Mouse (Mus musculus) C2C12 (cell line): ENCODE results near the gene Vmn1r200. TPM values are rescaled to one million over a fixed set of nuclear protein-coding genes. Genes with fewer than 3 reads are reported as not detected.

ENCODE experiments used
- H3K27me3 ChIP-seq: one replicate; pipeline ENCODE4 v1.6.1; 2011; ENCODE audit not compliant: control insufficient read depth, insufficient read depth, insufficient read length
- H3K36me3 ChIP-seq: one replicate; pipeline ENCODE4 v1.6.1; 2011; ENCODE audit not compliant: control insufficient read depth, insufficient read depth
- H3K4me3 ChIP-seq: one replicate; pipeline ENCODE4 v1.5.1; 2011; ENCODE audit warnings: mild to moderate bottlenecking, control low read depth; ENCODE audit not compliant: poor library complexity, insufficient read depth, severe bottlenecking
- H3K79me2 ChIP-seq: one replicate; pipeline ENCODE4 v1.6.1; 2011; ENCODE audit not compliant: control insufficient read depth, insufficient read depth
- H3K79me3 ChIP-seq: one replicate; pipeline ENCODE4 v1.6.1; 2011; ENCODE audit warnings: low read depth, control low read depth
- H3ac ChIP-seq: one replicate; pipeline ENCODE3; 2011; ENCODE audit warnings: low read depth; ENCODE audit not compliant: control insufficient read depth, insufficient read length
- CEBPB ChIP-seq: IDR thresholded peaks from one replicate; pipeline ENCODE4 v1.6.1; 2011; ENCODE audit warnings: low read depth, mild to moderate bottlenecking, control low read depth, moderate library complexity
- CTCF ChIP-seq: IDR thresholded peaks from one replicate; pipeline ENCODE4 v1.5.1; 2011; ENCODE audit not compliant: control insufficient read depth, insufficient read depth, insufficient read length
- FOSL1 ChIP-seq: IDR thresholded peaks from one replicate; pipeline ENCODE4 v1.8.0; 2011; ENCODE audit warnings: mild to moderate bottlenecking, low read length; ENCODE audit not compliant: poor library complexity, insufficient read depth, severe bottlenecking
- MAX ChIP-seq: IDR thresholded peaks from one replicate; pipeline ENCODE4 v1.6.1; 2011; ENCODE audit warnings: mild to moderate bottlenecking, control low read depth
- MYOD1 ChIP-seq: IDR thresholded peaks from one replicate; pipeline ENCODE4 v1.6.1; 2011; ENCODE audit warnings: low read depth; ENCODE audit not compliant: control insufficient read depth, insufficient read length
- MYOG ChIP-seq: IDR thresholded peaks from one replicate; pipeline ENCODE4 v1.6.1; 2011; ENCODE audit not compliant: control insufficient read depth, insufficient read length; ENCODE audit errors: extremely low read depth
- USF1 ChIP-seq: IDR thresholded peaks from one replicate; pipeline ENCODE4 v1.6.1; 2011; ENCODE audit warnings: low read depth, mild to moderate bottlenecking, control low read depth, moderate library complexity
- polyA plus RNA-seq: library from polyadenylated mRNA; unstranded; fragments of >200 nt; fragmentation: generic; extraction: Trizol; gene quantifications from one replicate; pipeline ENCODE4 v1.2.1, GENCODE M21; 2012; ENCODE audit warnings: missing spikeins

Gene Vmn1r200
- polyA plus RNA-seq, 1 experiment, result not detected

GRCm38 (mm10) chr13:22387050-22387449, 3.1 kb upstream of the Vmn1r200 start:
- no peak overlapping the region for H3ac ChIP-seq
- no peaks in the 10 kb centered on the region for H3K79me3 ChIP-seq
- no peak overlapping the region for H3K4me3 ChIP-seq
- H3K27me3 ChIP-seq, result no peaks in the 10 kb centered on the region
- TF ChIP-seq CTCF (no peak), FOSL1 (no peak), CEBPB (no peak), USF1 (no peak), MYOG (no peak), MYOD1 (no peak), MAX (no peak)
- no peaks in the 10 kb centered on the region for H3K79me2 ChIP-seq
- H3K36me3 ChIP-seq, result no peaks in the 10 kb centered on the region

- TF ChIP-seq MAX, result no peak
- no peak for TF ChIP-seq CTCF
- TF ChIP-seq MYOD1, result no peak
- no peak for TF ChIP-seq MYOG
- Histone ChIP-seq H3K4me3 (no peak overlapping the region), H3ac (no peak overlapping the region)
These were observed 12.8 kb downstream of the Vmn1r200 start for GRCm38 (mm10) chr13:22402978-22403377.

More at GRCm38 (mm10) chr13:22402978-22403377, 12.8 kb downstream of the Vmn1r200 start:
- Histone ChIP-seq H3K27me3 (no peaks in the 10 kb centered on the region), H3K36me3 (no peaks in the 10 kb centered on the region), H3K79me2 (no peaks in the 10 kb centered on the region), H3K79me3 (no peaks in the 10 kb centered on the region)

Other genes starting within 250 kb of the Vmn1r200 start
- gene Vmn1r191, start 206.4 kb upstream of the Vmn1r200 start, polyA plus RNA-seq, result not detected
- gene Vmn1r192, start 199.2 kb upstream of the Vmn1r200 start, polyA plus RNA-seq, result not detected
- not detected for gene Vmn1r193, start 167.2 kb upstream of the Vmn1r200 start, polyA plus RNA-seq
- not detected for gene Vmn1r194, start 146.2 kb upstream of the Vmn1r200 start, polyA plus RNA-seq
- not detected for gene Vmn1r195, start 119.9 kb upstream of the Vmn1r200 start, polyA plus RNA-seq
- gene Vmn1r196, start 100.5 kb upstream of the Vmn1r200 start, polyA plus RNA-seq, result not detected
- not detected for gene Vmn1r197, start 65.8 kb upstream of the Vmn1r200 start, polyA plus RNA-seq
- gene Vmn1r198, start 40.0 kb upstream of the Vmn1r200 start, polyA plus RNA-seq, result not detected
- not detected for gene Vmn1r199, start 10.6 kb upstream of the Vmn1r200 start, polyA plus RNA-seq
- gene Vmn1r201, start 81.5 kb downstream of the Vmn1r200 start, polyA plus RNA-seq, result not detected
- gene Vmn1r202, start 115.0 kb downstream of the Vmn1r200 start, polyA plus RNA-seq, result not detected
- gene Vmn1r203, start 127.7 kb downstream of the Vmn1r200 start, polyA plus RNA-seq, result not detected
- not detected for gene Vmn1r204, start 162.8 kb downstream of the Vmn1r200 start, polyA plus RNA-seq
- not detected for gene Vmn1r205, start 202.6 kb downstream of the Vmn1r200 start, polyA plus RNA-seq
- gene Vmn1r206, start 233.9 kb downstream of the Vmn1r200 start, polyA plus RNA-seq, result not detected